Mouse (Mus musculus): ENCODE measurements at regions not wholly inside any gene's neighbourhood (a gene's known extent, or its start where the extent isn't known, plus 50 kb on each side); places are given as distances from the start of the nearest gene placed in this dataset.

DNA sequence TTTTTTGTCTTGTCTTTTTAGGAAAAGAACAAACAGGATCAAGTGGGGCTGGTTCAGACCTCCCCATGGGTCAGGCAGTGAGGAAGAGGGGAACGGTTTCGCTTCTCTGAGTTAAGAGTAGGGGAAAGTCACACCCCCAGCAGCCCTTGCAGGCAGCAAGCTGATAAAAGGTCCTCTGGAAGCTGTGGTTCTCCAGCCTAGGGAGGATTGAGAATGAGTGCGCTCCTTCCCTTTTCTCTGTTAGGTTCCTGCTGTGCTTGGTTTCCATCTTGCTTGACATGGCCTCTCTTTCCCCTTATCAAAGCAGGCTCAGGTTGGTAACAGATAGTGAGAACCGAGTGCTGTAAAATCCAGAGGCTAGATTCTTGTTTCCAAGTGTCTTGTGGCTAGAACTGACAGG lies 157.8 kb upstream of the Prdm1 start (continued):
- TF ChIP-seq BHLHE40 (IDR thresholded peaks at IDR 0.05; ENCODE audit: borderline replicate concordance, low read depth, low read length) = peak; percentile 56
- TF ChIP-seq HCFC1 (IDR thresholded peaks at IDR 0.05; ENCODE audit: low read depth, low read length) = peak; percentile 44; the same call in 1 of the 2 replicates

DNA sequence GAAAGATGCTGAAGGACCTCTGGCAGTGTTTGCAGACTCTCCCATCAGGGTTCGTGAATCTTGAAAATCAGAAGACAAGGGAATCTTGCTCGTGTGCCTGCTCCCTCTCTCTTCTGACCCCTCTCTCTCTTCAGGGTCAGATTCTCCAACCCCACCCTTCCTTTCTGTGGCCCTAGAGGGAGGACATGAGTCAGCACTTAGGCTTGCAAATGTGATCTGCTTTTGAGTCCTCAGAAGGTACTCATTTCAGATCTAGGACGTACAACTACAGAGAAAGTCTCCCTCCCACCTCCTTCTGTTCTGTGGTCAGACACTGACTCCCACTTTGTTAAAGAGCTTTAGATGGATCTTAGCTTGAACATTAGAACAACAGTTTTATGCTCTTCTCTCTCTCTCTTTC lies 156.9 kb upstream of the Prdm1 start:
- Histone ChIP-seq H3K9me3 (replicated peaks; ENCODE audit: insufficient read depth, low read length) (no peaks in the 10 kb centered on the region), H3K27me3 (ENCODE audit: control insufficient read depth in 1 of 2, insufficient read depth in 2 of 2, low read length in 2 of 2) (no peaks in the 10 kb centered on the region), H3K79me2 (ENCODE audit: control insufficient read depth, insufficient read depth, low read length, poor library complexity) (no peaks in the 10 kb centered on the region), H3K4me1 (ENCODE audit: control insufficient read depth in 1 of 2, insufficient read depth in 2 of 2, low read length in 2 of 2) (peaks cover 4 to 20% of the 10 kb centered on the region in 2 experiments; a peak in 3 of 4 replicates), H3K36me3 (ENCODE audit: control insufficient read depth in 1 of 2, insufficient read depth in 2 of 2, low read length in 2 of 2) (peaks cover 0 to 13% of the 10 kb centered on the region in 2 experiments; a peak in 2 of 4 replicates), H3K4me3 (ENCODE audit: control insufficient read depth in 1 of 2, insufficient read depth in 1 of 2, low read depth in 2 of 2, low read length in 2 of 2) (no peak overlapping the region), H3K9ac (ENCODE audit: control insufficient read depth, low read depth, low read length, poor library complexity, severe bottlenecking) (no peak overlapping the region), H3K27ac (ENCODE audit: control insufficient read depth, low read depth, low read length) (no peak overlapping the region)
- no peak for TF ChIP-seq KAT2A (conservative IDR thresholded peaks at IDR 0.05; ENCODE audit: low read depth, low read length)
- no peak for TF ChIP-seq CHD1 (IDR thresholded peaks at IDR 0.05; ENCODE audit: low read depth, low read length)
- TF ChIP-seq TBP (IDR thresholded peaks at IDR 0.05; ENCODE audit: low read depth, low read length) = no peak
- no peak for TF ChIP-seq POLR2A (IDR thresholded peaks at IDR 0.05; ENCODE audit: control insufficient read depth in 1 of 2, insufficient read depth in 1 of 2, low read depth in 1 of 2, low read length in 2 of 2, poor library complexity in 1 of 2)
- no peak for TF ChIP-seq CHD2 (IDR thresholded peaks at IDR 0.05; ENCODE audit: low read length)
- no peak for TF ChIP-seq CTCF (IDR thresholded peaks at IDR 0.05 in 2 of 3, conservative IDR thresholded peaks at IDR 0.05 in 1 of 3; ENCODE audit: control insufficient read depth in 1 of 3, insufficient read depth in 1 of 3, low read depth in 2 of 3, low read length in 3 of 3, poor library complexity in 1 of 3, severe bottlenecking in 1 of 3)
- TF ChIP-seq MXI1 (IDR thresholded peaks at IDR 0.05; ENCODE audit: low read depth, low read length) = no peak
- TF ChIP-seq ZKSCAN1 (IDR thresholded peaks at IDR 0.05; ENCODE audit: low read depth, low read length) = no peak
- peak; percentile 37 for DNase-seq (ENCODE audit: low read depth, low spot score)

DNA sequence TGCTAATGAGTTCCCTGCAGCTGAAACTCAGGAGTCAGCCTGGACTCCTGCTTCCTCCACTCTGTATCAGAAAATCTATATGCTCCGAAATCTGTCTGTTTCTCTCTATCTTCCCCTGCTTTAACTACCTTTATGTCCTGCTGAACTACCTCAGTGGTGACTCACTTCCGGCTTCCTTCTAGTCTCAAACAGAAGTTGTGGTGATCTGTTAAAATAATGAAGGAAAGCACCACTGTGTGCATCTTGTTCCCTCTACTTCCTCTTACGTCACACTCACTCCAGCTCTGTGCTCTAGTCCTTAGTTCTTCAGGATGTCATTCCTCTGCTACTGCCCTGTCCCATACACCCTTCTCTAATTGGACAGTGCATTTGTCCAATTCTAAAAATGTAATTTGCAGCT lies 148.2 kb upstream of the Prdm1 start:
- 0 out of 4 replicates have a peak, but pooled peaks cover 0 to 2% of the 10 kb centered on the region in 2 experiments for H3K4me1 ChIP-seq (ENCODE audit: control insufficient read depth in 1 of 2, insufficient read depth in 2 of 2, low read length in 2 of 2)
- no peak for TF ChIP-seq MAX (IDR thresholded peaks at IDR 0.05; ENCODE audit: low read length)
- peak; percentile 50; the same call in 1 of the 2 replicates for TF ChIP-seq JUND (IDR thresholded peaks at IDR 0.05; ENCODE audit: low read depth, low read length)
- TF ChIP-seq EP300 (IDR thresholded peaks at IDR 0.05; ENCODE audit: low read depth in 1 of 2, low read length in 2 of 2) = peak in 1 of 2 experiments; percentile 26; a peak in 1 of 4 replicates

More for the DNA sequence above, 148.2 kb upstream of the Prdm1 start:
- Histone ChIP-seq H3K9ac (ENCODE audit: control insufficient read depth, low read depth, low read length, poor library complexity, severe bottlenecking) (no peak overlapping the region), H3K4me3 (ENCODE audit: control insufficient read depth in 1 of 2, insufficient read depth in 1 of 2, low read depth in 2 of 2, low read length in 2 of 2) (no peak overlapping the region), H3K27me3 (ENCODE audit: control insufficient read depth in 1 of 2, insufficient read depth in 2 of 2, low read length in 2 of 2) (no peaks in the 10 kb centered on the region), H3K36me3 (ENCODE audit: control insufficient read depth in 1 of 2, insufficient read depth in 2 of 2, low read length in 2 of 2) (peaks cover 0 to 2% of the 10 kb centered on the region in 2 experiments; a peak in 2 of 4 replicates), H3K79me2 (ENCODE audit: control insufficient read depth, insufficient read depth, low read length, poor library complexity) (no peaks in the 10 kb centered on the region), H3K9me3 (replicated peaks; ENCODE audit: insufficient read depth, low read length) (no peaks in the 10 kb centered on the region), H3K27ac (ENCODE audit: control insufficient read depth, low read depth, low read length) (no peak overlapping the region)
- peak; percentile 62 for DNase-seq (ENCODE audit: low read depth, low spot score)

All from MEL (cell line).